Mouse (Mus musculus): ENCODE data around the gene D17Wsu92e. TPM values are rescaled to one million over a fixed set of nuclear protein-coding genes. Genes with fewer than 3 reads are reported as not detected.

The D17Wsu92e gene
- polyA plus RNA-seq, 1 experiment from 2014 or later, result 12.7 TPM

DNA sequence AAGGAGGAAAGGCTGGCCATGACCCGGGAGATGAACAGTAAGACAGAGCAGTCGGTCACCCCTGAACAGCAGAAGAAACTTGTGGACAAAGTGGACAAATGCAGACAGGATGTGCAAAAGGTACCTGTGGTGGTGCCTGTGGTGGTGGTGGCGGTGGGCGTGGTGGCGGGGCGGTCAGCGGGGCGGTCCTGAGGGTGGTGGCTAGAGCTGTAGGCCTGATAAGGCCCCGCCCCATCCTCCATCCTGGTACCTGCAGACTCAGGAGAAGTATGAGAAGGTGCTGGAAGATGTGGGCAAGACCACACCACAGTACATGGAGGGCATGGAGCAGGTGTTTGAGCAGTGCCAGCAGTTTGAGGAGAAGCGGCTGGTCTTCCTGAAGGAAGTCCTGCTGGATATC lies 114.8 kb downstream of the D17Wsu92e start:
- no peak overlapping the region for H3K9ac ChIP-seq (replicated peaks; ENCODE audit: low read length)
- DNase-seq (ENCODE audit: low spot score) (no peak), ATAC-seq (replicated peaks; ENCODE audit: insufficient number of reproducible peaks, low FRiP score, low TSS enrichment, low read depth) (no peak)
- H3K4me3 ChIP-seq (ENCODE audit: low read depth, low read length), result no peak overlapping the region
- no peaks in the 10 kb centered on the region for H3K36me3 ChIP-seq (replicated peaks; ENCODE audit: control insufficient read depth, insufficient read depth, low read depth, low read length)
- H3K4me2 ChIP-seq (ENCODE audit: low read depth, low read length), result no peak overlapping the region
- no peaks in the 10 kb centered on the region for H3K9me3 ChIP-seq (replicated peaks; ENCODE audit: control insufficient read depth, low read length)
- 24% methylated on average over 10 of the region's 10 CpGs for WGBS
- H3K27ac ChIP-seq (replicated peaks; ENCODE audit: low read depth, low read length), result no peak overlapping the region
- H3K4me1 ChIP-seq (ENCODE audit: control insufficient read depth, insufficient read depth, low read length), result no peaks in the 10 kb centered on the region; the same call in 1 of the 2 replicates
- H3K27me3 ChIP-seq (ENCODE audit: control insufficient read depth, insufficient read depth, low read length), result peaks cover 5% of the 10 kb centered on the region; the same call in 1 of the 2 replicates

GRCm38 (mm10) chr17:27703961-27704621 lies 116.4 kb downstream of the D17Wsu92e start:
- Histone ChIP-seq H3K4me2 (ENCODE audit: low read depth, low read length) (no peak overlapping the region), H3K9me3 (replicated peaks; ENCODE audit: control insufficient read depth, low read length) (no peaks in the 10 kb centered on the region), H3K36me3 (replicated peaks; ENCODE audit: control insufficient read depth, insufficient read depth, low read depth, low read length) (no peaks in the 10 kb centered on the region), H3K9ac (replicated peaks; ENCODE audit: low read length) (no peak overlapping the region), H3K27me3 (ENCODE audit: control insufficient read depth, insufficient read depth, low read length) (peaks cover 5% of the 10 kb centered on the region; the same call in 1 of the 2 replicates), H3K27ac (replicated peaks; ENCODE audit: low read depth, low read length) (no peak overlapping the region), H3K4me3 (ENCODE audit: low read depth, low read length) (no peak overlapping the region), H3K4me1 (ENCODE audit: control insufficient read depth, insufficient read depth, low read length) (no peaks in the 10 kb centered on the region; the same call in 1 of the 2 replicates)
- WGBS, result 61% methylated on average over 5 of the region's 5 CpGs
- DNase-seq (ENCODE audit: low spot score) (no peak), ATAC-seq (replicated peaks; ENCODE audit: insufficient number of reproducible peaks, low FRiP score, low TSS enrichment, low read depth) (no peak)

DNA sequence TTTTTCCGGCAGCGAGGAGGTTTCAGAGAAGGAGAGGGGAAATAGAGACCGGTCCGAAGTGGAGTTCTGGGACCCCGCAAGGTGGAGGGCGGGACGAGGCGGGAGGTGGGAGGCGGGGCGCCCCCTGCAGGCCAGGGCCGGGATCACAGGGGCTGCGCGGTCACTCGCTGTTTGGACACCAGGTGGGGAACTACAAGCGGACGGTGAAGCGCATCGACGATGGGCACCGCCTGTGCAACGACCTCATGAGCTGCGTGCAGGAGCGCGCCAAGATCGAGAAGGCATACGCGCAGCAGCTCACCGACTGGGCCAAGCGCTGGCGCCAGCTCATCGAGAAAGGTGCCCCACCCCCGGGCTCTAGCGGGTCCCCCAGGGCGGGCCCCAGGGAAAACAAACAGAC lies 117.9 kb downstream of the D17Wsu92e start:
- no peak overlapping the region for H3K9ac ChIP-seq (replicated peaks; ENCODE audit: low read length)
- H3K4me1 ChIP-seq (ENCODE audit: control insufficient read depth, insufficient read depth, low read length), result no peaks in the 10 kb centered on the region; the same call in 1 of the 2 replicates
- H3K4me3 ChIP-seq (ENCODE audit: low read depth, low read length), result peak overlapping the region; percentile 29
- no peaks in the 10 kb centered on the region for H3K9me3 ChIP-seq (replicated peaks; ENCODE audit: control insufficient read depth, low read length)
- no peaks in the 10 kb centered on the region for H3K36me3 ChIP-seq (replicated peaks; ENCODE audit: control insufficient read depth, insufficient read depth, low read depth, low read length)
- H3K27me3 ChIP-seq (ENCODE audit: control insufficient read depth, insufficient read depth, low read length), result peaks cover 5% of the 10 kb centered on the region; the same call in 1 of the 2 replicates
- WGBS, result 3% methylated on average over 34 of the region's 34 CpGs
- peak overlapping the region; percentile 54 for H3K4me2 ChIP-seq (ENCODE audit: low read depth, low read length)
- DNase-seq (ENCODE audit: low spot score), result peak; percentile 73
- H3K27ac ChIP-seq (replicated peaks; ENCODE audit: low read depth, low read length), result no peak overlapping the region
- ATAC-seq (replicated peaks; ENCODE audit: insufficient number of reproducible peaks, low FRiP score, low TSS enrichment, low read depth), result no peak; the same call in 1 of the 2 replicates

- peak; percentile 12; the same call in 1 of the 2 replicates for ATAC-seq (replicated peaks; ENCODE audit: insufficient number of reproducible peaks, low FRiP score, low TSS enrichment, low read depth)
- Histone ChIP-seq H3K27ac (replicated peaks; ENCODE audit: low read depth, low read length) (no peak overlapping the region), H3K4me3 (ENCODE audit: low read depth, low read length) (no peak overlapping the region), H3K36me3 (replicated peaks; ENCODE audit: control insufficient read depth, insufficient read depth, low read depth, low read length) (no peaks in the 10 kb centered on the region), H3K9ac (replicated peaks; ENCODE audit: low read length) (no peak overlapping the region), H3K4me1 (ENCODE audit: control insufficient read depth, insufficient read depth, low read length) (no peaks in the 10 kb centered on the region; the same call in 1 of the 2 replicates), H3K9me3 (replicated peaks; ENCODE audit: control insufficient read depth, low read length) (no peaks in the 10 kb centered on the region), H3K27me3 (ENCODE audit: control insufficient read depth, insufficient read depth, low read length) (peaks cover 5% of the 10 kb centered on the region; the same call in 1 of the 2 replicates), H3K4me2 (ENCODE audit: low read depth, low read length) (no peak overlapping the region)
- DNase-seq (ENCODE audit: low spot score), result no peak
- 71% methylated on average over 6 of the region's 6 CpGs for WGBS
Measured at GRCm38 (mm10) chr17:27701856-27702255, 118.6 kb downstream of the D17Wsu92e start.

Other genes starting within 250 kb of the D17Wsu92e start
- 37.2 and 37.3 TPM in 2 replicates for gene Nudt3, start 197.2 kb downstream of the D17Wsu92e start, polyA plus RNA-seq (2014; fragmentation: Nextera tagmentation; extraction: Ambion mirVana)
- gene RPS10-NUDT3, start 185.4 kb downstream of the D17Wsu92e start, polyA plus RNA-seq (2014; fragmentation: Nextera tagmentation; extraction: Ambion mirVana), result not detected in 2 replicates
- 919 and 920 TPM in 2 replicates for gene Rps10, start 184.0 kb downstream of the D17Wsu92e start, polyA plus RNA-seq (2014; fragmentation: Nextera tagmentation; extraction: Ambion mirVana)
- gene Pacsin1, start 165.1 kb downstream of the D17Wsu92e start, polyA plus RNA-seq (2014; fragmentation: Nextera tagmentation; extraction: Ambion mirVana), result 4.7 and 6.4 TPM in 2 replicates
- gene Spdef, start 91.7 kb downstream of the D17Wsu92e start, polyA plus RNA-seq (2014; fragmentation: Nextera tagmentation; extraction: Ambion mirVana), result 0.18 TPM in 1 of 2 replicates, not detected in the other
- gene Snrpc, start 17.5 kb upstream of the D17Wsu92e start, polyA plus RNA-seq (2014; fragmentation: Nextera tagmentation; extraction: Ambion mirVana), result 355 and 368 TPM in 2 replicates
- gene Uhrf1bp1, start 35.8 kb upstream of the D17Wsu92e start, polyA plus RNA-seq (2014; fragmentation: Nextera tagmentation; extraction: Ambion mirVana), result 5.2 and 6.4 TPM in 2 replicates
- 12.3 and 13.3 TPM in 2 replicates for gene Anks1, start 88.7 kb upstream of the D17Wsu92e start, polyA plus RNA-seq (2014; fragmentation: Nextera tagmentation; extraction: Ambion mirVana)
- gene Taf11, start 89.2 kb upstream of the D17Wsu92e start, polyA plus RNA-seq (2014; fragmentation: Nextera tagmentation; extraction: Ambion mirVana), result 104 and 109 TPM in 2 replicates

Measured in embryonic facial prominence, embryonic 11.5 days (tissue).